Mouse (Mus musculus): ENCODE results near the gene Dlx4. TPM values are rescaled to one million over a fixed set of nuclear protein-coding genes. Genes with fewer than 3 reads are reported as not detected.

Gene Dlx4
- polyA plus RNA-seq, 1 experiment from 2014 or later = not detected

- no peak overlapping the region for H3K9ac ChIP-seq (replicated peaks)
Measured at GRCm38 (mm10) chr11:95096608-95097373, 49.3 kb downstream of the Dlx4 start.

GRCm38 (mm10) chr11:95095596-95095995, 50.5 kb downstream of the Dlx4 start:
- 82% methylated on average over 10 of the region's 10 CpGs for WGBS

More at GRCm38 (mm10) chr11:95096608-95097373, 49.3 kb downstream of the Dlx4 start:
- Histone ChIP-seq H3K4me2 (replicated peaks) (no peak overlapping the region), H3K27me3 (no peaks in the 10 kb centered on the region), H3K9me3 (no peaks in the 10 kb centered on the region), H3K4me1 (peaks cover 4% of the 10 kb centered on the region), H3K27ac (replicated peaks) (no peak overlapping the region), H3K36me3 (no peaks in the 10 kb centered on the region), H3K4me3 (no peak overlapping the region)
- no peak for ATAC-seq (replicated peaks)
- 44% methylated on average over 4 of the region's 4 CpGs for WGBS

GRCm38 (mm10) chr11:95093077-95093476, 53.0 kb downstream of the Dlx4 start:
- H3K4me2 ChIP-seq (replicated peaks) = no peak overlapping the region
- H3K9me3 ChIP-seq = no peaks in the 10 kb centered on the region
- H3K4me1 ChIP-seq = peaks cover 4% of the 10 kb centered on the region
- H3K27ac ChIP-seq (replicated peaks) = no peak overlapping the region
- WGBS = 79% methylated on average over 5 of the region's 5 CpGs
- no peaks in the 10 kb centered on the region for H3K36me3 ChIP-seq
- no peak for ATAC-seq (replicated peaks)
- H3K9ac ChIP-seq (replicated peaks) = no peak overlapping the region
- no peaks in the 10 kb centered on the region for H3K27me3 ChIP-seq
- H3K4me3 ChIP-seq = no peak overlapping the region

More at GRCm38 (mm10) chr11:95095596-95095995, 50.5 kb downstream of the Dlx4 start:
- no peaks in the 10 kb centered on the region for H3K9me3 ChIP-seq
- H3K4me1 ChIP-seq = peaks cover 4% of the 10 kb centered on the region
- H3K9ac ChIP-seq (replicated peaks) = no peak overlapping the region
- no peak overlapping the region for H3K27ac ChIP-seq (replicated peaks)
- H3K4me2 ChIP-seq (replicated peaks) = no peak overlapping the region
- no peaks in the 10 kb centered on the region for H3K36me3 ChIP-seq
- H3K4me3 ChIP-seq = no peak overlapping the region
- no peak for ATAC-seq (replicated peaks)
- no peaks in the 10 kb centered on the region for H3K27me3 ChIP-seq

Other genes with a start within 250 kb of the Dlx4 start
- 40.2 and 40.5 TPM in 2 replicates for gene Col1a1, start 210.0 kb downstream of the Dlx4 start, polyA plus RNA-seq (2015; fragmentation: Nextera tagmentation; extraction: Ambion mirVana)
- gene Hils1, start 178.7 kb downstream of the Dlx4 start, polyA plus RNA-seq (2015; fragmentation: Nextera tagmentation; extraction: Ambion mirVana) = not detected in 2 replicates
- gene Sgca, start 169.9 kb downstream of the Dlx4 start, polyA plus RNA-seq (2015; fragmentation: Nextera tagmentation; extraction: Ambion mirVana) = not detected in 2 replicates
- 23.0 and 23.9 TPM in 2 replicates for gene Ppp1r9b, start 155.2 kb downstream of the Dlx4 start, polyA plus RNA-seq (2015; fragmentation: Nextera tagmentation; extraction: Ambion mirVana)
- gene Samd14, start 136.4 kb downstream of the Dlx4 start, polyA plus RNA-seq (2015; fragmentation: Nextera tagmentation; extraction: Ambion mirVana) = 120 and 123 TPM in 2 replicates
- 26.4 and 27.3 TPM in 2 replicates for gene Pdk2, start 104.9 kb downstream of the Dlx4 start, polyA plus RNA-seq (2015; fragmentation: Nextera tagmentation; extraction: Ambion mirVana)
- 5.9 and 6.9 TPM in 2 replicates for gene Itga3, start 69.5 kb downstream of the Dlx4 start, polyA plus RNA-seq (2015; fragmentation: Nextera tagmentation; extraction: Ambion mirVana)
- gene Dlx3, start 26.1 kb downstream of the Dlx4 start, polyA plus RNA-seq (2015; fragmentation: Nextera tagmentation; extraction: Ambion mirVana) = not detected in 2 replicates
- not detected in 2 replicates for gene Tac4, start 115.3 kb upstream of the Dlx4 start, polyA plus RNA-seq (2015; fragmentation: Nextera tagmentation; extraction: Ambion mirVana)
- gene Kat7, start 164.0 kb upstream of the Dlx4 start, polyA plus RNA-seq (2015; fragmentation: Nextera tagmentation; extraction: Ambion mirVana) = 75.7 and 75.9 TPM in 2 replicates
- gene Fam117a, start 190.8 kb upstream of the Dlx4 start, polyA plus RNA-seq (2015; fragmentation: Nextera tagmentation; extraction: Ambion mirVana) = 3.0 and 3.5 TPM in 2 replicates
- 150 and 155 TPM in 2 replicates for gene Slc35b1, start 238.4 kb upstream of the Dlx4 start, polyA plus RNA-seq (2015; fragmentation: Nextera tagmentation; extraction: Ambion mirVana)